Mouse (Mus musculus): ENCODE data around the gene Psd.

DNA sequence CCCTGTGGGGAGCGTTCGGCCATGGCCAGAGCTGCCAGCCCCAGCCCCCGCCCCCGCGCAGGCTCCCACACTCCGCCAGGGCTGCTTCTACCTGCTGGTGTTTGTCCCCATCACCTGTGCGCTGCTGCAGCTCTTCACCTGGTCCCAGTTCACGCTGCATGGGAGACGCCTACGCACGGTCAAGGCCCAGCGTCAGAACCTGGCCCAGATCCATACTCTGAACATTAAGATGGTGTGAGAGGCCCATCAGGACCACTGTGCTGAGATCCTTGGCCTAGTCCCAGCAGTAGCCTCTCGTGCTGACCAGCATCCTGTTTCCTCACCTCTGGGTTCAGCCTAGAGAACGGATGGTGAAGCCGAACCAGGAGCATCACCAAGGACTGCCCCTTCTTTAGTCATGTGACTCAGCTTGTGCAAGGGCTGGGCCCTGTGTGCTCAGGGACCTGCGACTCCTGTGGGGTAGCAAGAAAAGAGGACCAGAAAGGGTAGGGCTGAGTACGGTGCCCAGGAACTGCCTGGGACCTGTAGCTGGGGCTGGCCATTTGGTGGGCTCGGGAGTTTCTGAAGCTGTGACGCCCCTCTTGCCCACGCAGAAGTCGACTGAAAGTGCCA, 47.6 kb upstream of the Psd start:
- TF ChIP-seq CTCF (IDR thresholded peaks at IDR 0.05; ENCODE audit: low read depth, low read length), result no peak
- no peak for TF ChIP-seq POLR2A (IDR thresholded peaks at IDR 0.05; ENCODE audit: borderline replicate concordance, low read depth, low read length)
